Mouse (Mus musculus) frontal cortex, postnatal 25 days (tissue): Measurements from ENCODE around the gene Ffar2.

Experiments
- DNase-seq, 2 experiments: peaks; one replicate each; pipeline ENCODE4 v3.0.0; 2022; ENCODE audit warnings: low spot score in 2 of 2

The Ffar2 gene

DNA sequence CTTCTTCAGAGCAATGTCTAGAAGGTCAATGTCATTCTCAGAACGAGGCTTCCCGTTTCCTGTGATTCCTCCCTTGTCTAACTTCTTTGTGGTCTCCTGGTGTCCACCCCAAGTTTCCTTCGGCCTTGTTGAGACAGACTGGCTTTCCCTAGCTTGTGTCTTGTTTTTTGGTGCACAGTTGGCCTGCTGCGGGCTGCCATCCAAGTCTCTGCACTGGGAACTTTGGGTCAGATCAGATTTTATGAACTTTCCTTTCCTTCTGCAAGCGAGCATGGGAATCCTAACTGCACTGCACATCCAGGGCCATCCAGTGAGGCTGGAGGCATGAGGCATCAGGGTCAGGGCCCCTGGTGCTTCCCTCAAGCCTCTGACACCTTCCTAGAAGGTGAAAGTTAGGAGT, 2.0 kb downstream of the Ffar2 start:
- no peak for DNase-seq

DNA sequence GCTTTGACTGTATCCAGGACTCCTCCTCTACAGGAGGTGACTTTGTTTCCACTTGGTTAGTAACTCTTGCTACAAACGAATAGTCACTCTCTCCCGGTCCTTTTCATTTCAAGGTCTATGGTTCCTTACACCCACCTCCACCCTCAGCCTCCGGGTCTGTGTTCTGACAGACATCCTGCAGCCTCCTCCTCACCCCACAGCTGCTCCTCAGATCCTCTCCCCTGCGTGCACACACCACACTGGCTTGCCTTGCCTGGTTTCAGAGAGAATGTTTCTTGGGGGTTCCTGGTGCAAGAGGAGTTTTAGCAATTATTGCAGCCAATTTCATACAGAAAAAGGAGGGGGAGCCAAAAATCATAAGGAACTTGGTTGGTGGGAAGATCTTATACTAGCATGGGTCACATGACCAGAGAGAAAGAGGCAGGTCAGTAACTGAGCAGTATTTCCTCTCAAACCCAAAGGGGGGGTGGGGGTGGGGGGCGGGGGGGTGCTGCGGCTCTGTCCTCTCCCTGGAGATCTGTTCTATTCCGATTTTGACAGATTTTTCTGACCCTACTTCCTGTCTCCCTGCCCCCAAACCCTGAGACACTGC, 2.6 kb downstream of the Ffar2 start:
- DNase-seq: no peak

DNA sequence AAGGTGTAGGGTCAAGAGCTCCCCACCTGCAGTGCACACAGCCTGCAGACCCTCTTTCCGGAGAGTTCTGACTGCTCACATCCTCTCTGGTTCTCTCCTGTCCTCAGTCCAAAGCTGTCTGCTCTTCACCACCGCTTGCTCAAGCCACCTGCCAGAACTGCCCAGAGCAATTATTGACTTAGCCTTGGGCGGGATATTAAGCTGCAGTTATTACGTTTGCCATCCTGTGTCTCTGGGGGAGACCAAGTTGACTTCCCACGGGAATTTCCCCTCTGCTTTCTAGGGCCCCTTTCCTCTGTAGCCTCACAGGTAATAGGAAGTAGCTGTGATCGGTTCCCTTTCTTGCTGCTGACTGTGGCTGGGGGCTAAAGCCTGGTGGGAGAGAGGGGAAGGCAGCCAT, 3.4 kb downstream of the Ffar2 start:
- no peak for DNase-seq

DNA sequence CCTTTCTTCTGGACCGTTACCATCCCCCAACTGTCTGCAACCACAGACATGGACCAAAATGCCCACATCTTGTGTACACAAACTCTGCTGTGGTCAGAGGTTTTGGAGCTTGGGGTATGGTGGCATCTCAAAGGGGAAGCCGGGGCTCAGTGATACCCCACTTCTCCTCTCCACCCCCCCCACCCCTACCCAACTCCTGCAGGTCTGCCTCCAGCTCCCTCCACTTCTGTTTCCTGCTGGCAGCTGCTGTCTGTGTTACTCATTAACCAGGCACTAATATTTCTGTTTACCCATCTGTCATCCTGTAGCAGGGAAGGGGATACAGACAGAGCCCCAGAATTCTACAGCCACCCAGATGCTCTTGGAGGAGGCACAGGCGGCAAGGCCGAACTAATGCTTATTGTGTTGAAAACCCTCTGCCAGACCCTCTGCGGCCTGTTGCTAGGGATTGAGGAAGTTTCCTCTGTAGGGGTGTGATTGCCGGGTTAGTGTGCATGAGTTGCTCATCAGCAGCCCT, 11.2 kb downstream of the Ffar2 start:
- DNase-seq: no peak

DNA sequence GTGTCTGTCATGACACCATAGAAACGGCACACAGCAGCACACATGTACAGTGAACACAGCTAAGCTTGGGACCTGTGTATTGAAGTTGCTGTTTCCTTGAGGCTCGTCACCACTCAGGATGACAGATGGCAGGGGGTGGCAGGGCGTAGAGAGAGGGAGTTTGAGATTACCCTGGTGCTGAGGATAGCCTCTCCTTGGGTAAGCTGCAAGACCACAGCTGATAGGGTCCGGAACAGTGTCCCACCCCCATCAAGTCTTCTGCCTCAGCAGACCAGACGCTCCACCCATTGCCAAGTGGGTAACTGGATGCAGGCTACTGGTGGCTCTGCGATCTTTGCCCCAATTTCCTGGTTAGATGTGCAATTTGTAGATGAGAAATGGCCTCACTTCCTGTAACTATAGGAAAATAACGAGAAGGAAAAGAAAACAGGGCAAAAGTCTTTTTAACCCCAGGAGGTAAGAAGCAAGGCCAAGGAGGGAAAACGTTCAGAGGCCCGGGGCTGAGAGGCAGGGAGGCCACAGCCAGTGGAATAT, 11.8 kb downstream of the Ffar2 start:
- no peak for DNase-seq

DNA sequence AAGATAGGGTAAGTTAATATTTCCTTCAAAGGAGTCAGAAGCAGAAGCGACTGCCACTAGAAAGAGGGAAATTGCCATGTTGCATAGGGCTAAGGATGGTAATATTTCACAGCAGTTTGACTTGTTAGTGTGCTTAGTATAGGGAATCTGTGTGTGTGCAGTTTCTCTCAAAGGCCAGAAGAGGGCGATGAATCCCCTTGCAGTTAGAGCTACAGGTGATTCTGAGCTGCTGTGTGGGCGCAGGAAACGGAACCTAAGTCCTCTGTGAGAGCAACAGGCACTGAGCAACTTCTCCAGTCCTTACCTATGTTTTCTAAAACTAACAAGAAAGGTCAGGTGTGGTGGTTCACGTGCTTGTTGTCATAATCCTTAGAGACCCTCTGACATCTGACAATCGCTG, 13.3 kb downstream of the Ffar2 start:
- DNase-seq: no peak

DNA sequence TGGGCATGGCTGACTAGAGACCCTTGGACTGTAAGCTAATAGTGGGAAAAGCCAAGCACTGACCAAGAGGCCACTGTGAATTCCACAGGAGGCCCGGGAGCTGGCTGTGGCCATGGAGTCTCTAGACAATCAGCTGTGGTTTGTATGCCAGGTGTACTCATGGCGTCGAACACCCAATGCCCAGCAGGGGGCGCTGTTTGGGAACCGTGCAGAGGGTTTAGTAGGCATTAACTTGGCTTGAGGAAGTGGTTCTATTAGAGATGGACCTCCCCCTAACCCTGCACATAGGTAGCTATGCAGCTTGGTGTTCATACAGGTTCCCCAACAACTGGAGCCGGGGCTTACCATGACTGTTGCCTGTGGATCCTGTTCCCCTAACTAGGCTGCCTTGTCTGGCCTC, 17.7 kb downstream of the Ffar2 start:
- no peak for DNase-seq

DNA sequence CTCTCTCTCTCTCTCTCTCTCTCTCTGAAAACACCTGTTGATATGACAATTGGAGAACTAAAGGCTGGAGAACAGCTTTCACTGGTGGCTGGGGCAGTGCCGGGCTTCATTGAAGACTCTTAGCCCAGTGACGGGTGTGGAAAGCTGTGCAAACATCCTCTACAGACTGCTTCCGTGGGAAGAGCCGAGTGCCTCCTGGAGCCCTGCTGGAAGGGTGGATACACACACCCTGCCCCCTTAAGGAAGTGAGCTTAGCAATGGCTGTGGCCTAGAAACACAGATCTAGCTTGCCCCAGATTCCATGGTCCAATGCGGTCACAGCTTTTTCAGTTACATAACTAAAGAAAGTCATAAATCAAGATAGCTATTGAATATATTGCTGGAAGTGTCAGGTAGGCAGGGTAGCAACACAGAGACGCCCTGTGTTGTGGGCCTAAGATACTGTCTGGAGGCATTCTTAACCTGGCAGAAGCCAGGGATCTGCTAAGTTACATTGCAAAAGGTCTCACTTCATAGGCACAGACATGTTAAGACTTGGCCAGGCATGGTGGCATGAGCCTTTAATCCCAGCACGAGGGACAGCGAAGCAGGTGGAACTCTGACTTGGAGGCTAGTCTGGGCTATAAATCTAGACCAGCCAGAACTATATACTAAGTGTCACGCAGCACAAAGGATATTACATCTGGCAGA, 19.4 kb downstream of the Ffar2 start:
- no peak for DNase-seq

DNA sequence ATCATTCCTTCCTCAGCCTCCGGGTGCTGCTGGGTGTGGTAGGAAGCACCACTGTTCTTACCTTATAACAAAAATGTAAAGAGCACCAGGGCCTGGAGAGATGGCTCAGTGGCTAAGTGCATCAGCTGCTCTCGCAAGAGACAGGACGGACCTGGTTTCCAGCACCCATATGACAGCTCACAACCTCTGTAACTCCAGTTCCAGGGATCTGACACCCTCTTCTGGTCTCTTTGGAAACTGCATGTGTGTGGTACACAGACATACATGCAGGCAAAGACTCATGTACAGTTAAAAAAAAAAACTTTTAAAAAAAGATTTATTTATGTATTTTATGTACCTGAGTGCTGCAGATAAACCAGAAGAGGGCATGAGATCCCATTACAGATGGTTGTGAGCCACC, 20.3 kb downstream of the Ffar2 start:
- no peak for DNase-seq

DNA sequence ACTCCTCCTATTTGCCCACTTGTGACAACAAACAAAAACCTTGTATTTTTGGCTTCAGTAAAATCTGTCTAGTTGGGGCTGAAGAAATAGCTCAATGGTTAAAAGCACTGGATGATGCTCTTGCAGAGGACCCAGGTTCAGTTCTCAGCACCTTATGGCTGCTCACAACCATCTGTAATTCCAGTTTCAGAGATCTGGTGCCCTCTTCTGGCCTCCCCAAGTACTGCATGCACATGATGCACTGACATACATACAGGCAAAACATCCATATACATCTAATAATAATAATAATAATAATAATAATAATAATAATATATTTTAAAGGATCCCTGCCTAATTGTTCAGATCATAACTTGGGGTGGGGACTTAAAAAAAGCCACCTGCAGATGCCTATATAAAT, 22.9 kb downstream of the Ffar2 start:
- DNase-seq: no peak

DNA sequence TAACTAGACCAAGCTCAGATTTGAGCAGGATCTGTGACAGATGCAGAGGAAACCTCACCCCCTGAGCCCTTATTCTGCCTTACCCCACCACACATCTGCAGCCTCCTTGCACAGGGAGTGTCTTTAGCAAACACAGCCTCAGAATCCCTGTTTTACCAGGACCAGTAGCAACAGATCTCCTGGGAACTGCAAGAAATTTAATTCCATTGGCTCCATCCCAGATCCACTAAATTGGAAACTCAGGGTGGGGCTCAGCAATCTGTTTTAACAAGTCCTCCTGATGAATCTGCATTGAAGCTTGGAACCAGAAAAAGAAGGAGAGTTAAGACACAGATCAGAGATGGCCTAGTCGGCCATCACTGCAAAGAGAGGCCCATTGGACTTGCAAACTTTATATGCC, 26.8 kb downstream of the Ffar2 start:
- DNase-seq: no peak

DNA sequence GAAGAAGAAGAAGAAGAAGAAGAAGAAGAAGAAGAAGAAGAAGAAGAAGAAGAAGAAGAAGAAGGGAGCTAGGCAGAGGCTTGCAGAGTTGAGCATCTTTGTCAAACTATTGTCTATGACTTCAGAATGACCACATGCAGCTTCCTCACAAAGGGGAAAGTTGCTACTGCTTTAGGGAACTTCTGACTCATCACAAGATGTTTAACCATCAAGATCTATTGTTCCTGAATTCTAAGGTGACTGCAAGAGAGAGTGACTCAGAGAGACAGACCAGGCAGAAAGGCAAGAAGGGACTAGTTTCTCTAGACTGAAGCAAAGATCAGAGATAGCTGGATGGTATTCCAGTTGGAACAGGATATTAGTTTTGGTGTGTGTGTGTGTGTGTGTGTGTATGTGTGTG, 28.7 kb downstream of the Ffar2 start:
- DNase-seq: no peak

DNA sequence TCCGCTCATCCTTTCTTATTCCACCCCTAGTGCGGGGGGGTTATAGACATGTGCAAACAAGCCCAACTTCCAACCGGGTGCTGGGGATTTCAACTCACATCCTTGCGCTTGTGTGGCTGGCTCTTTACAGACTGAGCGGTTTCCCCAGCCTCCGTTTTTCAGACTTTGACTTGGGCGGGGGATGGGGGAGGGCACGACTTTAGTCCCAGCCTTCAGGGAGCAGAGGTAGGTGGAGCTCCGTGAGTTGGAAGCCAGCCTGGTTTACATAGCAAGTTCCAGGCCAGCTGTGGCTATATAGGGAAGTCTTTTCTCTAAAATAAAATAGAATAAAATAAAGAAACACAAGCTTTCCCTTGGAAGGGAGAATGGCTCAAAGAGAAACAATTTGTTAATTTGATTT, 31.7 kb downstream of the Ffar2 start:
- DNase-seq: no peak

DNA sequence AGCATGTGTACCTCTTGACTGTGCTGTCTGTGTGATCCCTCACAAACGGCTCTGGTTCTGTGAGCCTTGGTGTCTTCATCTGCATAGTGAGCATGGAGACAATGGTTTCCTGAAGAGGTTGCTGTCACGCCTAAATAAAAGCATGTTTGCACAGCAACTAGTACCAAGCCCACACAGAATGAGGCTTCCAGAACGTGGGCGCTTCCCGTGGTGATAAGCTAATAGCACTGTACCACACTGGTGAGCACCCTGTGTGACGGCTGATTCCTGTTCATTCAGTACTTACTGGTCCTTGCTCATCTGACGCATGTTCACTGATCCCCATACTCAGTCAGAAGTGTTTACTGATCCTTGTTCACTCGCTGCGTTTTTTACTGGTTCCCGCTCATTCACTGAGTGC, 33.4 kb downstream of the Ffar2 start:
- DNase-seq: no peak

DNA sequence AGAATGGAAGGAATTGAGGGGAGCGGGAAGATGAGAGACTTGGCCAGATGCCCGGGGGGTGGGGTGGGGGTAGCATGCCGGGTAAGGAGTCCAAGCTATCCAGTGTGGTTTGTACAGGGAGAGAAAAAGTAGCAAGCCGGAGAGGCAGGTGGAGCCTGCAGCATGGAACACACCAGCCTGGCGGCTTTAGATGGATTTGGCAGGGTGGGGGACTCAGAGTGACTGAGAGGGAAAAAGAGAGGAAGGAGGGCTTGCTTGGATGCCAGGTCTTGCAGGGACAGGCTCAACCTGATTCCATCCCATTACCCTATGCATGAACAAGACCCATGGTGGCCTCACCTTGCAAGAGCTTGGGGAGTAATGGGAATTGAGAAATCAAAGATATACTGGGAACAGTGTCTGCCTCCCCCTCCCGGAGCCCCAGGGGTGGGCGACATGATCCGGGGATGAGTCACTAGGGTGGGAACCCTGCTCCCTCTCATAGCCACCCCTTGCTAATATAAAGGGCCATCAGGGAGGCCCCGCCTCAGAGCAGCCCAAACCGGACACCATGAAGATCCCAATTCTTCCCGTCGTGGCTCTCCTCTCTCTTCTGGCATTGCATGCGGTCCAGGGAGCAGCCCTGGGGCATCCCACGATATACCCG, 36.1 kb downstream of the Ffar2 start, which contains the start of gene Krtdap:
Gene Krtdap, plus strand, starts transcription at position 520 of the 646 bp plus-strand sequence.
- DNase-seq: no peak

DNA sequence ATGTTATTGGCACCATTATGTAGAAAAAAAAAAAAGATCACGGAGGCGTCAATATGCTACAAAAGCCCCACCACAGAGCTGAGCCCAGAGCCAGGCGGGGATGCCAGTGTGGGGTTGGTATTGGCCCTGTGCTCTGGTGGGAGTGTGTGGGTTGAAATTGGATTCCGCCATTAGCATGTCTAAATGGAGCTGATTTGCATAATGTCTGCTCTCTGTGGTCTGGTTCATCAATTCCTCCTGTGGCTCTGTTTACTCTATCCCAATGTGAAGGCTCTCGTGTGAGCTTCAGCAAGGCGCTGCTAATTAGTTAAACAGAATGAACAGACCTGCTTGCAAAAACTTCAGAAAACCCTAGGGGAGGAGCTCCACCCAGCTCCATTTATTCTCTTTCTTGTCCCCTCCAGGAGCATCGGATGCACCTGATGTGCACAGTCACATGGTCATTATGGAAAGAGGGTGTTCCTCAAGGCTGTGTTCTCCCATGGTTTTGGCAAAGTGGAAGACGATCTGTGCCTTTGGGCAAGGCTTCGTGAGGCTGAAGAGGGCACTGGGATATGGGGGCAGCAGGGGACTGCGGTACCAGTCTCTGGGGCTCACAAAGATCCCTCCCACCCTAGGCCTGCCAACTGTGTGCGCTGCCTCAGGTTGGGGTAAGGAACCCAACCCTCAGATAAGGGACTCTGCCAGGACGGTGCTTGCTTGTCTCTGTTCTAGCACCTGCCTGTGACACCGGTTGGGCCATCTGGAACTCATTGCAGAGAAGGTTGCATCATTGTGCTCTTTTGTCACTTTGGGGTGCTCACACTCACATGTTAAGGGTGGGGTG, 37.6 kb downstream of the Ffar2 start:
- DNase-seq: no peak

DNA sequence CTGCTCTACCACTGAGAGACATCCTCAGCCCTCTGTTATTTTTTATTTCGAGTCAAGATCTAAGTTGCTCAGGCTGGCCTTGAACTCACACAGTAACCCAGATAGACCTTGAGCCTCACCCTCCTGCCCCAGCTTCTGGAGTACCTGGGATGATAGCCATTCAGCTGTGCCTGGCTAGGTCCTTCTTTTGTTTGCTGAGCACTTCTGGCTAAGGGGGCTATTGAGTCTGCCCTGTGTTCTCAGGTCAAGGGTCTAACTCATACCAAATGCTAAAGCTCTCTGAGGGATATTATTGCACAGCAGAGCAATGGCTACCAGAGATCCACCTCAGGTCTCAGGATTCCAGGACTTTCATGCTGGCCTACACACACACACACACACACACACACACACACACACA, 38.4 kb downstream of the Ffar2 start:
- no peak for DNase-seq

DNA sequence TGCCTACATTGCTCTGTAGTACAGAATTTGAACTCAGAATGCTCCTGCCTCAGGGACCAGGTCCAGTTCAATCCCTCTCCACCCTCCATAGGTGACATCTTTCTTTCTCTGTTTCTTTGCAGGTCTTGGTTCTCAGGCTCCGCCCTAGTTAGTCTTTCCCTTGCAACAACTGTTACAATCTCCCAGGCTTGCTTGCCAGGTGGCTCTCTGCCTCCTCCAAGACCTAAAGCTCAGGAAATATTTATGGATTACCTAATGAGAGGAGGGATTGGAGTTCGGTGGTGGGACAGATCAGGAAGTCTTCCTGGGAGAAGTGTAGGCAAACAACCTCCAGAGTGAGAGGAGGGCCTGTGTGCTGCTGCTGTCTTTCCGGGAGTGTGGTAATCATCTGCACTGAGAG, 40.9 kb downstream of the Ffar2 start:
- DNase-seq: no peak

DNA sequence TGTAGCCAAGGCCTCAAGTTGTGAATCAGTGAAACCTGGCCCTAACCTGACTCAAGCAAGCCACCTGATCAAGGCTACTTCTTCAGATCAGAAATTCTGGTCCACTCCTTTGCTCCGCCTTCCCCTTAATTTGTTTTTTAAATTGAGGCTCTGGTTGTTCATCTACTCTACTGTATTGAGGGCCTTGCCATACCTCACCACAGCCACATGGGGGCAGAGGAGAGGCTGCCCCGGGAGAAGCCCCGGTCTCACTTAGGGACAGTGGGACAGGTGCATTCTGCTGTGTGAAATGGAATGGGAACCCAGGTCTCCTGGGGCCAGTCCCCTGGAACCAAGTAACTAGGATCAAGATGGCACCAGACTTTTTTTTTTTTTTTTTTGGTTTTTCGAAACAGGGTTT, 41.8 kb downstream of the Ffar2 start:
- DNase-seq: no peak

DNA sequence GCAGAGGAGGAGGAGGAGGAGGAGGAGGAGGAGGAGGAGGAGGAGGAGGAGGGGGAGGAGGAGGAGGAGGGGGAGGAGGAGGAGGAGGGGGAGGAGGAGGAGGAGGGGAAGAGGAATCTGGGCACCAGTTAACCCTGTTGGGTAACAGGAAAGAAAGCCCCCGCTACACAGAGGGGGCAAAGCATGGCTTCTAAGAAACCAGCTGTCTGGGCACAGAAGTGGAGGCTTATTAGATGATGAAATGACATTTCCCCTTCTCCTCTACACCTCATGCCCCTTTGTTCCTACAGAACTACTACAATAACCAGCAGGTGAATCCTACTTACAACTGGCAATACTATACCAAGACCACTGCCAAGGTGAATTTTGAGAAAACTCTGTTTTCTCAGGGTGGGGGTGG, 45.7 kb downstream of the Ffar2 start:
- DNase-seq: no peak

DNA sequence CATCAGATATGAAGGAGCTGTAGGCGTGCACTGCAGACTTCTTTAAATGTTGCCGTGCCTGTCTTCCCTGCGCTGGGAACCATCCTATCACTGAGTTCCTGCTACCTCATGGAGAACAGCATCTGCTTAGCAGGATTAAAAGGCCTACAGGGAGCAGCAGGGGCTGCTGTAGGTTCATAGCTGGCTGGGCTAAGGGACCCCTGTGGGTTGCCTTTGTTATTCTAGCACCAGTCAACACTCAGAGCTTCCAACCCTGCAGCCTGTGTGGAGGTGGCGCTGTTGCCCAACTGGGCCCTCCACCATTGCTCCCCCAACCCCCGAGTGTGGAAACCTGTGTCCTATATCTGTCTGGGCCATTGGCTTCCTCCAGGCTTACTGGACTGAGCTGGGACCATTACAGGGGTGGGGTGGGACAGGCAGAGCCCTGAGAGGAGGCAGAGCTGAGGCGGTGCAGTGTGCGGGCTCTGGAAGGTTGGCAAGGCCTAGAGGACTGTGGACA, 46.4 kb downstream of the Ffar2 start:
- DNase-seq: no peak

DNA sequence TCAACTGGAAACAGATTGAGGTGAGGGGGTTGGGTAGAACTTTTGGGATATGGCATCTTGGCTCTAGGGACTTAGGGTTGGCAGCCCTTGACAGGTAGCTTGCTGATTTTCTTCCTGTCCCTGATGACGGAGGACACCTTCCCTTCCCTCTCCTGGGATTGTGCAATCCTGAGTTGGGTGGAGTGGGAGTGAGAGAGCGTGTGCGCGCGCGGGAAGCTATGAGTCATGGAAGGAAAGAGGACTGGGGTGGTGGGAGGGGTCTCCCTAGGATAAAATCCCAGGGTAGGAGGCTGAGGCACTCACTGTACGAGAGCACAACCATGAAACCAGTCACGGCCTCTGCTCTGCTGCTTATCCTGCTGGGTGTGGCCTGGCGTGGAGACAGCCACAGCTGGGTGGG, 47.5 kb downstream of the Ffar2 start:
- no peak for DNase-seq
